Mouse (Mus musculus): ENCODE measurements around the gene Lsmem1.

Lsmem1 gene

DNA sequence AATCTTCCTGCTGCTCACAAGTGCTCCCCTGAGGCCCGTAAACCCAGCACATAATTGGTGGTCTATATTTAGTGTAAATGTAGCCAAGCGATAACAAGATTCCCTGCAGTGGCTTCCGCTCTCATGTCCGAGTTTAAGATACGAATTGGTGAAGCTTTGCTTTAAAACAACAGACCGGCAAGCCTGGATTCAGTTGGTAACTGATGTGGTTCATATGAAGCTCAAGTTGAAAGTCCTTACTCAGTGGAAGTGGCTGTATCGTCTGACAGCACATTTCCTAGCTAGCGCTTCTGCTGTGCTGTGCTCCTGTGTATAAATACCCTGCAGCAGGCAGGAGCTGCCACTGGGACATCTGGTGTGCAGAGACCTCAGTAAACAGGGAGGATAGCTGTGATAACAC is at the start of gene Lsmem1:
TSS of gene Lsmem1 (minus strand) at position 189 of the 400 bp plus-strand sequence.
- DNase-seq (ENCODE audit: low spot score in 2 of 2), result peak in 1 of 2 experiments; percentile 31

GRCm38 (mm10) chr12:40248454-40249180 is 49.3 kb upstream of the Lsmem1 start, which contains the start of gene Ifrd1:
Ifrd1 (minus strand) TSS chr12:40248504.
- DNase-seq (ENCODE audit: low spot score in 2 of 2), result no peak

DNA sequence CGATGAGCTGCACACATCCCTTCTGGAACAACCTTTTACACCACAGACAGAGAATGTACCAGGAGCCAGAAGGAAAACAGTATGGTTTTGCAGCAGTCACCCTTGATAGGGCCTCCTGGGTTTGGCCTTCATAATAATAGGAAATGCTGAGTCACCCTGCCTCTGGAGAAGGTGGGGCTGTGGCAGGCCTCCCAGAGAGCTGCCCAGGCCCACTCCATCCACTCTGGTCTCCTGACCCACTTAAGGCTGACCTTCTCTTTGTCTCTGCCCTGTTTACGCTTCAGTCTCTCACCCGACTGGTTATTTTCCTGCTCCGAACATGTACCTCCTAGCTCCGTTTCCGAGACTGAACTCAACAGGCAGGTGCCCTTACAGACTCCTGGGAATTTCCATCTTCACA is 48.7 kb upstream of the Lsmem1 start:
- DNase-seq (ENCODE audit: low spot score in 2 of 2), result peak; percentile 59 to 61

- DNase-seq (ENCODE audit: low spot score in 2 of 2), result no peak
Observed at GRCm38 (mm10) chr12:40247384-40247783, 48.1 kb upstream of the Lsmem1 start.

- DNase-seq (ENCODE audit: low spot score in 2 of 2), result no peak
Observed at GRCm38 (mm10) chr12:40245434-40245970, 46.2 kb upstream of the Lsmem1 start.

DNA sequence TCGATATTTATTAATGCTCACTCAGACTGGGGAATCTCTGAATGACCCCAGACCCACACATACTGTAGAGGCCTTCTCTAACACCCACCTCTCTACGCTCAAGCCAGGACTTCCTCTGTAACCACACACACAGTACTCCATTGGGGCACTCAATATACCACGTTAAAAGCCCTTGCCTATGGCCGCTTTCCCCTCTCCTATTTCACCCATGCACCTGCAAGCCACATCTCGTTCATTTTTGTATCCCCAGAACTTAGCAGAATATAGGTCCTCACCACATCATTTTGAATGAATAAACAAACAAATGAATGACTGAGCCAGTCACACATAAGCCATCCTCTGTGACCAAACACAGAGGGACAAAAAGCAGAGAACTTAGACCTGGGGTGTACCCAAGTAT is 45.6 kb upstream of the Lsmem1 start:
- no peak for DNase-seq (ENCODE audit: low spot score in 2 of 2)

GRCm38 (mm10) chr12:40243821-40244221 is 44.5 kb upstream of the Lsmem1 start:
- DNase-seq (ENCODE audit: low spot score in 2 of 2), result peak in 1 of 2 experiments; percentile 63

DNA sequence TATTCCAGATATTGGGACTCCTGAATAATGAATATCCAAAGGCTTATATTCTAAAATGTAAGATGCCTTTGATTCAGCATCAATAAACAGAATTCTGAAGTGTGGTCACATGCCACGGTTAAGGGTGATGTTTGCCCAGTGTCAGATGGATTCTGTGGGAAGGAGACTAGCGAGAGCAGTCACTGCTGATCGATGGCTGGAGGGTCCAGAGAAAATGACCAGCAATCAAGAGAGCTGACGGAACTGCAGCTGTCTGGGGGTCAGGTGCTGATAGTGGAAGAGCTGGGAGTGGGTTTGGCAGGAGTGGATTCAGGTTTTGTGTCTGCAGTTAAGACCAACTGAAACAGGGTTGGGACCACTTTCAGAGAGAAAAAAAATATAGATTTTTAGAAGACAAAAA is 44.0 kb upstream of the Lsmem1 start:
- no peak for DNase-seq (ENCODE audit: low spot score in 2 of 2)

- DNase-seq (ENCODE audit: low spot score in 2 of 2), result no peak
Observed at GRCm38 (mm10) chr12:40239161-40239560, 39.9 kb upstream of the Lsmem1 start.

DNA sequence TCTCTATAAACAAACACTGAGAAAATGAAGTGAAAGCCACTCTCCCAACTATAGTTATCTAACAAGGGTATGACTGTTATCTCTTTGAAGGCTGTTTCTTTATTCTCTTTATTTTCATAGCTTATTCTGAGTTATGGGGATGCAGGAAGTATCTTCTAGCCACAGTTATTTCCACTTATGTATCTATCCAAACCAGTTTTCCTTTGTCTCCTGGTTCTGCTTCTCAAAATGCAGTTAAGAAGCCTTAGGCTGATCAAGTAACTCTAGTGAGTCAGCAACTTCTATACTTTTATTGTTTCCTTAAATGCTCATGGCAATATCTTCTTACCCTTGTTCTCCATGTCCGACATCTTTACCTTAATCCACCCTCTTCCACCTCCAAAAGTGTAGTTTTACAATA is 32.9 kb upstream of the Lsmem1 start:
- DNase-seq (ENCODE audit: low spot score in 2 of 2), result no peak

DNA sequence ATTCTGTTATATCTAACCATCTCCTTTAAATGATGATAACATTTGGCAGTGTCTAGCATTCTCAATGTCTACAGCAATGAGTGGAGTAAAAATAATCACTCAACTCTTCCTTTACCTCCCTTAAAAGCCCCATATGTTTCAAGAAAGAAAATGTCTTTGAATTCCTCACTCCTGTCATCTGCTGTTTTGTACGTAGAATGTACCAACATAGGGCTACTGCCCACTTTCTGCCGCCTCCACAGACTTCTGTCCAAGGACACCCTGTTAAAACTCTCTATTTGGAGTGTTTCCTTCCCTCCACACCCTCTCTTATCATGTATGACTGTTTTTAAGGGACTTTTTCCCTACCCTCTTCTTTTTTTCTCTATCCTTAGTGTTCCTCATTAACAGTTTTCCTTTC is 32.3 kb upstream of the Lsmem1 start:
- no peak for DNase-seq (ENCODE audit: low spot score in 2 of 2)

DNA sequence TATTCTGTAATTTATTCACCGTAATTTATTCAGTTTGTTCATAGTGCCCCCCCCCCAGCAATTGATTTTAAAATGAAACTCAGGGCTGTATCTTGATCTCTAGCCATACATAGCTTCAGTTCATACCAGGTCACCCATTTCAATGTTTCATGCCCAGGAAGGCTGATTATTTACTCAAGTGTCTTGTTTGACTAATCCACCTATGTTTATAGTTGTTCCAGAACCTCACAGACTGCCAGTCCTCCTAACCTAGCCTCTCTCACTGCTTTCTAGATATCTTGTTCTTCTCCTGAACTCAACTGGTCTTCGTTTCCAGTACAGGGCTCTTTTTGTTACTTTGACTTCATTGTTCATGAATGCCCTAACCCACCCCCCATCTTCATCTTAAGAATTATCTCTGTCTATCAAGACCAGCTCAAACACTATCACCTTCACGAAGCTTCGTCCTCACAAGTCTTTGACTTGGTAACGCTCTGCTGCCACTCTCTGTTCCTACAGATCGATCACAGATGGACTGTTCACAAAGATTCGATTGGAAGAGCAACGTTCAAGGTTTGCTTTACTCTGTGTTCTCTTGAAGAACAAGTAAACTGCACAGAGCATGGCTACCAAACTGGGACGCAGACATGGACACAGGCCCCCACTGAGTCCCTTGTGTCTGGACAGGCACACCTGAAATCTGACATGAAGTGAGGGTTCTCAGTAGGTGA is 25.0 kb upstream of the Lsmem1 start:
- DNase-seq (ENCODE audit: low spot score in 2 of 2), result no peak

DNA sequence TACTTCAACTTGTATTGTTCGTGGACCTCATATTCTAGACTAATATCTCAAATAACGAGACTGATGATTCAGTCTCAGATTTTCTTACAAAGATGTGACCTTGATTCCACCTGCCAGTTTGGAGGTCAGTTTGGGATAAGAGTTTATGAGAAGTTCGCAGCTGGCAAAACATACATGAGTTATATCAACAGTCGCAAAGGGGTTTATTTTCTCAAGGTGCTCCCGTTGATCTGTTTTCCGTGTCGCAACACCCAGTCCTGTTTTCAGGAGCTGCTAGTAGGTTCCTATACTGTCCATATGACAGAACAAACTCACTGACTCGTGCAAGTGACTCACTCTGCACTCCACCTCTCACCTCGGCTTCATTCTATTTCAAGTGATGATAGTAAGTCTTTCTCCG is 24.4 kb upstream of the Lsmem1 start:
- peak in 1 of 2 experiments; percentile 23 for DNase-seq (ENCODE audit: low spot score in 2 of 2)

DNA sequence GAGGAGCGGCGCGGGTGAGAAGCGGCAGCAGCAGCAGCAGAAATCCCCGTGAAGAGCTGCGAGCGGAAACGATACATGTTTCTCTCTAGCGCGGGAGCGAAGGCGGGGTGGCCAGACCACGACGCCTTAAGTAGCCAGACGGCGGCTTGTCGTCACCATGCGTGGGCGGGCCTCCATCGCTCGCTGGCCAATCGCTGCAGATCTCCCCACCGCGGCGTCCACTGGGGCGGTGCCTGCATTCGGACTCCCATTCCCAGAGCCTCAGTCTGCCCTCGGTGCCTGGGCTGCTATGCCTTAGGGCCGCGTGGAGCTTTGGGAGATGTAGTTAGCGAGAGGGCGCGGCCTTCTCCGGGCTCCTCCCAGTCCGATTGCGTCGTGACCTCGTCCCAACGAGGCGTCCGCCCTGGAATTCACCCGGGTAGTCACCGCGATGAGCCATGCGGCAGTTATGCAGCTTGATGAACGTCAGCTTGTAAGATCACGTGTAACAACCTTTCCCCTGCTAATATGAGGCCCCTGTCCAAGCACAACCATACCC is 23.9 kb upstream of the Lsmem1 start:
- peak; percentile 99 for DNase-seq (ENCODE audit: low spot score in 2 of 2)

GRCm38 (mm10) chr12:40222251-40223081 is 23.2 kb upstream of the Lsmem1 start:
- peak; percentile 97 to 98 for DNase-seq (ENCODE audit: low spot score in 2 of 2)

DNA sequence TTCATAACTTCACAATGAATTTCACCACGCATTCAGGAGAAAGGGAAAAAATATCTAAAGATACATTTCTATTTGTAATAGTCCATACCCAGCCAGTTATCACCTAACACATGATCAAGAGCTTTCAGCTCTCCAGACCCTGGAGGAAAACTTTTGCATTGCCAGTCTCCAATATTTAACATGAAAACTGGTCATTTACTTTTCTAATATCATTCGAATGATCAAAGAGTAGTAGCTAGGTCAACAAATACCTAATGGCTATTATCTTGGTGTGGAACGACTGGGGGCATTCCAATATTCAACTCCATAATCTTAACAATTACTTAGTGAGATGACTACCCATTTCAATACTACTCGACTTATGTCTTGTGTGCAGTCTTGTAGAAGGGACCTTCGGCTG is 22.3 kb upstream of the Lsmem1 start:
- no peak for DNase-seq (ENCODE audit: low spot score in 2 of 2)

- DNase-seq (ENCODE audit: low spot score in 2 of 2), result no peak
Observed at GRCm38 (mm10) chr12:40220896-40221295, 21.6 kb upstream of the Lsmem1 start.

DNA sequence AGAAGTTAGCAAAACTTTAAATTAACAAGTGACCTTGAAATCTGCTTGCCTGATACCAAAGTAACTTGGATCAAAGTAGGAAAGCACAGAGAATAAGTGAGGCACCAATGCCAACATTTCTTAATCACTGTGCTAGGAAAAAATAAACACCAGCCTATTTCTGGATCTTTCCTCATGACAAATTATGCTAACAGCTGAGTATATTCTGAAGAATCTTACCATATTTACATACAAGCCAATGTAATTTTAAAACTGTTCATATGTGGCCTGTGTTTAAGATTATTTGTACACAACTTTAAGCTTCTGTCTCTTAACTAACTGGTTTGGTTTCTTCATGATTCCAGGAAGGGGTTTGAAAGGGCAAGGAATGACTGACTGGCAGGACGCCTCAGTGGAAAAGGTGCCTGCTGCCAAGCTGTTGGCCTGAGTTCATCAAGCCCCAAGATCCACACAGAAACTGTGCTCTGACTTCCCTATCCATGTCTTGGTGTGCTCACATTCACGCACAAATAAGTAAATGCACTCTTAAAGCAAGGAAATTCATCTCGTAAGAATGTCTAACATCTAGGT is 20.8 kb upstream of the Lsmem1 start:
- peak in 1 of 2 experiments; percentile 57 for DNase-seq (ENCODE audit: low spot score in 2 of 2)

DNA sequence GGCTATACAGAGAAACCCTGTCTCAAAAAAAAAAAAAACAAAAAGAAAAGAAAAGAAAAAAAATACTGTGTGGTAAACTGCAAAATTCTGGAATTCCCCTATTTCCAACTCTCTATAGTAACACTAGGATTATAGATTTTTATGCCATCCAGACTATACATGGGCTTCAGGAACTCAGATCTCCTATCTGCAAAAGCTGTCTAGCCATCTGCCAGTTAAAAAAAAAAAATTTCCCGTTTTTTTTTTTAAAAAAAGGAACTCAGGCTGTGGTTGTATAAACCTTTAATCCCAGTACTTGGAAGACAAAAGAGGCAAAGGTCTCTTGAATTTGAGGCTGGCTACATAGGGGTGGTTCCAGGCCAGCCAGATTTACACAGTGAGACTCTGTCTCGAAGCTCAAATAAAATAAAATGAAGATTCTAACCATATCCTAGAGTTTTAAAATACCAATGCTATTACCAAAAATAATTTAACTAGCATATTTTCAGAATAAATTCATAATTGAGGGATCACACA is 19.2 kb upstream of the Lsmem1 start:
- DNase-seq (ENCODE audit: low spot score in 2 of 2), result no peak

DNA sequence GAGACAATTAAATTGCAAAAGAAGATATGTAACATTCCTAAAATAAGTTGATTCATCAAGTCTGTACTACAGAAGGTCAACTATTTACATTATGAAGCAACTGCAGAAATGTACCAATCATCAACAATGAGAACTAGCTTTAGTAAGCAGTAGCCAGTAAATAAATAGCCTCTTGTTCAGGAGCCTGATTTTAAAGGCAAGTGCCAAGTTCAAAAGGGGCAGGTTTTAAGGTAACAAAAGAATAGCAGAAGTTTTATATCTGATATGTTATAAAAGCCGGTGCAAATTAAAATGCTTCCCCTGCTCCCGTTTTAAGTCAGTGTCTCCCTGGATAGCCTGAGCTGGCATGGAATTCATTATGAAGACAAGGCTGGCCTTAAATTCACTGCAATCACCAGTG is 18.5 kb upstream of the Lsmem1 start:
- DNase-seq (ENCODE audit: low spot score in 2 of 2), result no peak
